Mouse (Mus musculus): ENCODE measurements around the gene Loxl4. TPM values are rescaled to one million over a fixed set of nuclear protein-coding genes. Genes with fewer than 3 reads are reported as not detected.

Gene Loxl4
- total RNA-seq, 2 experiments from 2014 or later: 0.32 TPM; not detected in 1

DNA sequence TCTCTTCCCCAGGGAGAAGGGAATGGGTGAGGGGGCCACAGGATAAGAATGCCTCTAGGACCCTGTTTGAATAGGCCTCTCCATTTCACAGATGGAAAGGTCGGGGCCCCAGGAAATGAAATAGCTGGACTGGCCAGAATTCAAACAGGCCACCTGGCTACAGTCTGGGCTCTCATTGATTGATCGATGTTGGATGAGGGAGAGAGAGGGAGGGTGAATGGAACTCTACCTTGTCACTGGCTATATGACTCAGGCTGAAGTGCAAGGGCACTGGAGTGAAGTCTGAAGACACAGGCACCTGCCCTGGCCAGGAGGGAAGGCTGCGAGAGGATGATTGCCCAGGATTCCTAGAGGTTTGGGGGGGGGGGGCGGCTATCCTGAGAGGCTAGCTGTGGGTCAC is 867 bp downstream of the Loxl4 start:
- no peak for DNase-seq (ENCODE audit: low spot score in 2 of 2)

DNA sequence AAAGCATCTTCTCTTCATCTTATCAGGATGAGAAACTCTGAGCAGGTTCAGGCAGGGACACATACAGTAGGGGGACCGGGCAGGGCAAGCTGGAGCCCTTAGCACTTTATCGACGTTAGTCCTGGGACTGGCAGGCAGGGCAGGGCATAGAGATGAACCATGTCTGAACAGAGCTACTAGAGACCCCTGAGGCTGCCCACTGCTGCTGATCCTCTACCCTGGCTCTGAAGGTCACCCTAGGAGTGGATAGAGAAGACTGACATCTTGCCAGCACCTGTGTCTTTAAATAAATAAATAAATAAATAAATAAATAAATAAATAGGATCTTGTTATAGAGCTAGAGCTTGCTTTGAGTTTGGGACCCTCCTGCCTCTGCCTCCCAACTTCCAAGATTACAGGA is 2.9 kb downstream of the Loxl4 start:
- no peak for DNase-seq (ENCODE audit: low spot score in 2 of 2)

DNA sequence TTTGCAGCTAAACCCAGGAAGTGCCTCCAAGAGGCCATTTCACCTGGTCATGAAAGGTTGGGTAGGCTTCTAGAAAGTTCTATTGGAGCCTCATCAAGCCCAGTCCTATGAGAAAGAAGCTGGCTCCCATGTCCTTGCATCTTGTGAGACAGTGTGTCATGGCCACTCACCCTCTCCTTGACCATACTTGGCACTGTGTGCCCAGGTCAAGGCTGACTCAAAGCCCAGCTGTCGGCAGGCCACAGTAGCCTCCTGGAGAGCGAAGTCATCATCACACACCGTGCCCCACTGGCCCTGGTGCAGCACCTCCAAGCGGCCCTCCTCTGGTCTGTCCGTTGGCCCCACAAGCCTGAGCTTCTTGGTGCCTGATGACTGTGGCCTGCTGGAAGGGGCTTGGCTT is 4.5 kb downstream of the Loxl4 start:
- no peak for DNase-seq (ENCODE audit: low spot score in 2 of 2)

DNA sequence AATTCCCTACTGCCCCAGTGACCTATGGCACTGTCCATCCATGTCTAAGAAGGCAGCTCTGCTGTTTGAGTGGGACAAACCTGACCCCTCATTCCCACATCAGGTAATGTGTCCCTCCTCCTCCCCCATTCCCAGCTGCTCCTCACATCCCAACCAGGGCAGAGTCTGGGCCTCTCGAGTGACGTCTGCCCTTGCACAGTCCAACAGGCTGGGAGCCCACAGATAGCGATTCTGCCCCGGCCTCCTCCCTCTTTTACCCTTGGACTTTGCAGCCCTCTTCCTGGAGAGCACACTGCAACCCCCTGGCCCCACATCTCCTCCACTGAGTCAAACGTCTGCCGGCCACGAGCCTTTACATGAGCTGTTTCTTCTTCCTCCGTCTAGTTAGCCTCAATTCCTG is 10.0 kb downstream of the Loxl4 start:
- DNase-seq (ENCODE audit: low spot score in 2 of 2): no peak

DNA sequence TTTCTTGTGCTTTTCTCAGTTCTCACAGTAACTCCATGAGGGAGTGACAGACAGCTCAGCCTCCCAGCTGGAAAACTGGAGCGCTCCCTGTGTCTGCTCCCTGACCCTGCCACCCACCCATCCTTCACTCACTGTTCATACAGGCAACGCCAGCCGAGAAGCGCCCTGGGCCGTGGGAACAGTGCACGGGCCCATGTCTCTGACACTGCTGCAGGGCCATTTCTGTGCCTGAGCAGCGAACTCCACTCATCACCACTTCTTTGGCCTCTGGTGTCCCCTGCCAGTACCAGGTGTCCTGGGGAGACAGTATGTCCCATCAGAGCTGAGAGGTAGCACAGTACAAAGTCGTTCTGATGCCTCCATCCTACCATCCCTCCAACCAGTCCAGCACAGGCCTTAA is 10.6 kb downstream of the Loxl4 start:
- no peak for DNase-seq (ENCODE audit: low spot score in 2 of 2)

DNA sequence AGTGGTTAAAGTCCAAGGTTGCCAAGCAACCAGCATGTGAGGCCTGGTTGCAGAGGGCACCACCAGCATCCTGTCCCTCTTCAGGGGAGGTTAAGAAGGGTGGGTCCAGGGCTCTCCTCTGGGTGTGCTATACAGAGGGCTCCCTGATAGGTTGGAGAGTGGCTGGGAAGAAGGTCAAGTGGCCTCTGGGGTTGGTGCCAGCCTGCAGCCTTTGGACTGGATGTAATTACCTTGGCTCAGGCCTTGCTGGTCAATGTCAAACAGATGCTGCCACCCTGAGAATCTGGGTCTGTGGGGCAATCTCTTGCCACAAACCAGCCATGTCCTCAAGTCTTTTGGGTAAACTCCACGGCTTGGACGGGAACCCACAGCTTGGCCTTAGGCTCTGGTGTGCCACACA is 11.2 kb downstream of the Loxl4 start:
- DNase-seq (ENCODE audit: low spot score in 2 of 2): no peak

DNA sequence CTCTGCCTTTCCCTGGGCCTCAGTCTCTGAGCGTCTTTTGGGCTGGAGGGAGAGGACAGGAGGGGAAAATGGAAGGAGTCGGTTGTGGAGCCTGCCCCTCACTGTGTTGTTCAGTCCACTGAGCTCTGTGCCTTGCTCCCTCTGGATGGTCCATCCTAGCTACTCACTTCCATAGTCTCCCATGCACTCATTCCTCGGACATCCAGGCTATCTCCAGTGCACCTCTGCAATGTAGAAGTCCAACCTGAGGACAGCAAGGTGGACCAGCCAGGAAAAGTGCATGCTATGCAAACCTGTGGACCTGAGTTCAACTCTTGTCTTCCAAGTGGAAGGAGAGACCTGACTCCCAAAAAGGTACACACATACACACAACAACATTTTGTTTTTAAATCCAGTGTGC is 12.0 kb downstream of the Loxl4 start:
- DNase-seq (ENCODE audit: low spot score in 2 of 2): no peak

DNA sequence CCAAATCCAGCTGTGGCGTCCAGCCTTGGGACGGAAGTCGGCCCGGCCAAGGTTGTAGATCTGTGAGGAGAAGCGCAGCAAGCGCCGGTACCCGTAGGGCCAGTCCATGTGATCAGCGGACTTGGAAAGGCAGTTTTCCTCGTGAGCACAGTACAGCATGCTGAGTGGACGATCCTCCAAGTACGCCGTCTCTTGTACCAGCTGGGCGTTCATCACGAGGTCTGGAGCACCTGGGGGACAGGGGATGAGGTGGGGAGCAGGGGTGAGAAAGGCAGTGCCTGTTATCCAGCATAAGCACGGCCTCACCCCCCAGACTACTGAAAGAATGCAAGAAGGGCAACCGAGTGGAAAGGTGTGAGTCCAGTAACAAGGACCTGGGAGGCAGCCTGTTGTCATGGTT is 12.7 kb downstream of the Loxl4 start:
- no peak for DNase-seq (ENCODE audit: low spot score in 2 of 2)

DNA sequence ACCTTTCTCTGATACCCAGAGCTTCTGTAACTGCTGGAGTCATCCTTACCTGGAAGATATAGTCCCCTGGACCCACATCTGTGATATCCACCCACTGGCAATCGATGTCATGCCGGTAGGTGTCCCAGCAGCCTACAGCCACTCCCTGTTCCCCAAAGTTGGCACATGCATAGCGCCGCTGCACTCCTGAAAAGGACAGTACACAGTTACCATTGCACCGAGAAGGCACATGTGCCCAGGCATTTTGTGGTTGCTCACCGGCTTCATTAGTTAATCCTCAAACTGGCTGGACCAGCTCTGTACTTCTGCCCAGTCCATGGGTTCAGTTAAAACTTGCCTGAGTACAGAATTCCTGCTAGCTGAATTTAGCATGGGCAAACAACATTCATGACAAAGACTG is 14.7 kb downstream of the Loxl4 start:
- DNase-seq (ENCODE audit: low spot score in 2 of 2): no peak

DNA sequence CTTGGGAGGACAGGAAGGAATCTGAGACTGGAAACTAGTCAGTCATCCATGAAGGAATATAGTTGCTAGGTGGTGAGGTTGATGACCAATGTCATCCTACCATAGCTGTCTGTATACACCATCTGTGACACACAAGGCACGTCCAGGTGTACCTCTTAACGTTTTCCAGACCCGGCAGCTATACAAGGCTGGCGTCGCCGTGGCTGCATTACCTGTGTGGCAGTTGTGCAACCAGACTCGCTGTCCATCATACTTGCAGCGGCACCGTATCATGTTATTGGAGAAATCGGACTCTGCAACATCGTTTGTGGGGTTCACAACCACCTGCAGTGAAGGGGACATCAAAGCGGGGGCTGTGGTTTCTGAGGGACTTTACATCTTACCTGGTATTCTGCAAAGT is 15.3 kb downstream of the Loxl4 start:
- DNase-seq (ENCODE audit: low spot score in 2 of 2): no peak

DNA sequence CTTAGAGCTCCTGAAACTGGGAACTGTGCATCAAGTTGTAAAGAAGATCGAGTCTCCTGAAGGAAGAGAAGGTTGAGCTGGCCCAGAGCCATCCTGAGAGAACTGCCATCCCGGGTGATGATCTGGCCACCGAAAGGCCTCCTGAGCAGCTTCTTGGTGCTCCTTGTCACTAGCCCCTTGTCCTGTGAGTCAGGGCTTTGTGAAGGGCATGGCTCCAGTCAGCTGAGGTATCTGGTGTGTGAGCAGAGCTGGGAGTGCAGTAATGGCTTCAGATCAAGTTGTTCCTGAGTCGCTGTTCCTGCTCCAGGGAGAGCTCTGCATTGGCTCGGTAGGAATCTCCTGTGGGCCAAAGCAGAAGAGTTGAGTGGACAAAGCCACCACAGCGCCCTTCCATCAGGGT is 17.5 kb downstream of the Loxl4 start:
- no peak for DNase-seq (ENCODE audit: low spot score in 2 of 2)

DNA sequence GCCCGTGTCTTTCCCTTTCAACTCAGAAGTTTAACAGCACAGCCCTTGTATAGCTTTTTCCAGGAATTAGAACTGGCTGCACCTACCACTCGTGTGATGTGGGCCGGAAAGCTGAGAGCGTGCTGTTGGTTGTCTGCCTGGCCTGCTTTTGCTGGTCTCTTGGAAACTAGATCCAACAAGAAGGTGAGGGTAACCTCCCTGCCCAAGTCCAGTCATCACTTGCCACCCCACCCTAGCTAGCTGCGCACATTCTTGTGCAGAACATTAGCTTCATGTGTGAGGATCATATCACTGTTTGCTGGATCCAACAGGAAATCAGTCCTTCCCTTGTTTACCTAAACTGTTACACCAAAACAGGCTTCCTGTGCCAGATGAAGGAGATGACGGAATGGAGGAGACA is 19.2 kb downstream of the Loxl4 start:
- no peak for DNase-seq (ENCODE audit: low spot score in 2 of 2)

DNA sequence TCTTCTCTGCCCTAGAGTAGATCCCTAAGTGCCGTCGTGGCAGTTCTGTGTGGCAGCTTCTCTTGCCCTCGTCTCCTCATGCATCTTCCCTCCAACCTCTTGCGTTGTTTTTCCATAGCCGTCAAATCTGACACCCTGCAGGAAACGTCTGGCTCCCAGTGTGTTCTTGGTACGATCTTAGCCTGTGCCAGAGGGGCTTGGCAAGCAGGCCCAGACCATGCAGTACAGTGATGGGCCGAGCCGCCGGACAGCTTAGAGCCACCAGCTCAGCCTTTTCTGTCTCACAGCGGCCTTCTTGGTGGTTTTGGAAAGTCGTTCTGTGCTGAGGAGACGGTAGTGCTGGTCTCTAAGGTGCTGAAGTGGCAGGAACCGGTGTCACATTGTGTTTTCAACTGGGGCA is 21.1 kb downstream of the Loxl4 start:
- DNase-seq (ENCODE audit: low spot score in 2 of 2): no peak

DNA sequence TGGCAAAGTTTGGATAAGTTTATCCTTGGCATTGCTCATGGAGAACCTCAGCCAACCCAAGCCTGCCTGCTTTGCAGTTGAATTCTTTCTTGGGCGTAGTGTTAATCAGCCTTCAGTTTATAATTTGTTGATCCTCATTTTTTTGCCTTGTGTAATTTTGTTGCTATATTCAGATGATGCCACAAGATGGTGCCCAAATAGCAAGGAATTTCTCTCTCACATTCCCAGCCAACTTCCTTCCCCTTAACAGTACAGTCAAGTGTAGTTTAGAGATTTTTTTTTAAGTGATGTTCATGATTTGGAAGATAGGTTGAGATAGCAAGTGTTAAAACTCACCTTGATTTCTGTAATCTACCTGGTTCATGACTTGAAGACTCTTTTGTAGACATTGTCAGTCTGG is 23.4 kb downstream of the Loxl4 start:
- DNase-seq (ENCODE audit: low spot score in 2 of 2): peak in 1 of 2 experiments; percentile 37

DNA sequence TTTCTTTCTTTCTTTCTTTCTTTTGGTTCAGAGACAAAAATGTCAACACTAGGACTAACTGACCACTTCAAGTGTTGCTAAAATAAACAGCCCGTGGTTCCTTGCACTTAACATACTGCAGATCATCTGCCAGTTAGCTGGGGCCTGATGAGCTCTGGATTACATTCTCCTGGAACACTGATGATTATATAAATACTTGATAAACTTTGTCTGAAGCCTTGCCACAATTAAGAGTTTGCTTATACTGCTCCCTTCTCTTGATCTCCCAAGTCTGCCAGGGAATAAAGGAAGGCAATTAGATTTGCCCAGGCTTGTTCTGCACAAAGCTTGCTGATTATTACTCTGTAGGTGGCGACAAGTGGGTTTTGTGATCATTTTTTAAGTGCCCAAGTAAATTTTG is 24.9 kb downstream of the Loxl4 start:
- no peak for DNase-seq (ENCODE audit: low spot score in 2 of 2)

DNA sequence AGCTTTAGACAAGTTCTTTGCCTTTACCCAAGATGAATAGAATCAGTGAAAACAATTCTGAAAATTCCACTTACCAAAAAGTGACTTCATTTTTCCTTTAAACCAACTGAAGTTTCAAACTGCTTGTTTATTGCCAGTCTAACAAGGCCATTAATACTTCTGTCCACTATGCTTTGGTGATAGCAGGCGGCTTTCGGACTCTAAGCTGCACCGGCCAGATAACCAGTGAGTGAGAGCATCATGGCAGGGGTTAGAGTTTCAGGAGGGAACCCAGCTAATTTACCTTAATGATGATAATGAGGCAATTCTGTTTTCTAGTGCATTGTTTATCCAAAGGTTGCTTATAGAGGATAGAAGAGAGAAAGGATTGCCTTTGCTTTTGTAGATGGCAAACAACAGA is 28.4 kb downstream of the Loxl4 start:
- DNase-seq (ENCODE audit: low spot score in 2 of 2): no peak

DNA sequence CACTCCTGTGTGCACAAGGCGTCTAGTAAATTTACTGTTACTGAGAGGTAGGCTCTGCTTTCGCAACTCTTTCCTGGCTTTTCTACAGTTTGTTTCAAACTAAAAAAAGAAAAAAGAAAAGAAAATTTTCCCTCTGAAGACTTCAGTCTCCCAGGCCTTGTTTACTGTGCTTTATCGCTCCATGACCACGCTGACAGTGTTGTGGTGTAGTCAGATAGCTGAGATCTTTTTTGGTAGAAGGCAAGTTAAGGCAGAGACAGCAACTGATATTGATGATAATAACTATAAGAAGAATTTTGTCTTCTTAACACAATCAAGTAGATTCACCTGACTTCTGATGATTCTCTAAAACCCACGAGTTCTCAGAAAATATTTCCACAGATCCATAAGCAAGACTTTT is 28.9 kb downstream of the Loxl4 start:
- DNase-seq (ENCODE audit: low spot score in 2 of 2): no peak

DNA sequence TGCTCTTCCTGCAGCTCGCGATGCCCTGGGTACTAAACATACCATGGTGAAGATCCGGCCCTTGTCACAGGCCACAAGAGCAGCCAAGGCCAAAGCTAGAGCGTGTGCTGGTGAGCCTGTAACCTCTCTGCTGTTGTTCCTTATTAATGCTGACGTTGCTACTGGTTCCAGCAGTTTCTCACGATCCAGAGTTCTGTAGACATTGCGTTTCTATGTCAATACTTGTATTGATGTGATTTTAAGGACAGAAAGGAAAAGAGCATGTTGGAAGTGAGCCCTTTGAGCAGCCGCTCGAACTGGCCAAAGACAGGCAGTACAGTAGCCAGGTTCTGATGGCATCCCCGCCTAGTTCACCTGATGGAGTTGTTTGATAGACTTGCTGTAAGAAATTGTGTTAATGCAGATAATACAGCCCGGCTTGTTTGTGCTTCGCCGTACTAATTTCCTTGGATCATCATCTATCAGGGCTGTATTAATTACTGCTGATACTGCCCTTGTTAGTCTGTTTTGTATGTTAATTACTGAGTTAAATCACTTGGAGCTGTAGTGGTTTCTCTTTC is 29.7 kb downstream of the Loxl4 start:
- no peak for DNase-seq (ENCODE audit: low spot score in 2 of 2)

DNA sequence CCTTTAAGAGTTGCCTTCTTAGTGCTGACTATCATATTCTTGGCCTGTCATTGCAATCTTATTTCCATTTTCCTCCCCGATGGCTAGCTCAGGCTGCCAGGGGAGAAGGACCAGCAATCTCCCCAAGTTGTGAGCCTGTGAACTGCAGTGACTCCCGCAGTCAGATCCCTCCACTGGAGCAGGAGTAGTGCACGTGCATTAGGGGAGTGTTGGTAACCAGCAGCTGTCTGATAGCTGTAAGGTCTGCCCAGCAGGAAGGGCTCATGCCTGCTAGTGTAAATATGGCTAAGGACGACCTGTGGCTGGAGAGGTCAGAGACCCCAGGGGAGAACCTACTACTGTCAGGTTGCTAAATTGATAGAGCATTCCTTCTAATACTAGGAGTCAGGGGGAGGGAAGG is 31.9 kb downstream of the Loxl4 start:
- no peak for DNase-seq (ENCODE audit: low spot score in 2 of 2)

DNA sequence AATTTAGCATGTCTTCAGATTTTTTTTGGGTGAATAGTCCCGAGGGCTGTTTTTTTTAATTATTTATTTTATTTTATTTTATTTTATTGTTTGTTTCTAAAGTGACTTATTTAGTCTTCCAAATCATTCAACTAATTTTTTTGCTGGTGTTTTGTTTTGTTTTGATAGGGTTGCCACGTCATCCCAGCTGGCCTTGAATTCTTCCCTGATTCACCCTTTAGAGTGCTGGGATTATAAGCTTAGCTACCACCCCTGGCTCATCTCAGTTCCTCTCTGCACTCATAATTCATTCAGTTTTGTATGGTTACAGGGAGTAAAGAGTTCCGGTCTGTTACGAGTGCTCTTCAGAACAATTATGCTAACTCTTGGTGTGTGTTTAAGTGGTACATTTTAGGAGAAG is 34.0 kb downstream of the Loxl4 start:
- DNase-seq (ENCODE audit: low spot score in 2 of 2): no peak

DNA sequence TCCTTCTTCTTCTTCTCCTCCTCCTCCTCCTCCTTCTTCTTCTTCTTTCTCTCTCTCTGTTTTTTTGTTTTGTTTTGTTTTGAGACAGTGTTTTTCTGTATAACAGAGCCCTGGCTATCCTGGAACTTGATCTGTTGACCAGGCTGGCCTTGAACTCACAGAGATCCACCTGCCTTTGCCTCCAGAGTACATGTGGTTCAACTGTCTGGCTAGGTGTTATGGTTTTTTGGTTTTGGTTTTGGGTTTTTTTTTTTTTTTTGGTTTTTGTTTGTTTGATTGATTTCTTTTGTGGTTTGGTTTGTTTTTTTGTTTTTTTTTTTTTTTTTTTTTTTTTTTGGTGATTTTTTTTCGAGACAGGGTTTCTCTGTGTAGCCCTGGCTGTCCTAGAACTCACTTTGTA is 35.8 kb downstream of the Loxl4 start:
- DNase-seq (ENCODE audit: low spot score in 2 of 2): no peak

DNA sequence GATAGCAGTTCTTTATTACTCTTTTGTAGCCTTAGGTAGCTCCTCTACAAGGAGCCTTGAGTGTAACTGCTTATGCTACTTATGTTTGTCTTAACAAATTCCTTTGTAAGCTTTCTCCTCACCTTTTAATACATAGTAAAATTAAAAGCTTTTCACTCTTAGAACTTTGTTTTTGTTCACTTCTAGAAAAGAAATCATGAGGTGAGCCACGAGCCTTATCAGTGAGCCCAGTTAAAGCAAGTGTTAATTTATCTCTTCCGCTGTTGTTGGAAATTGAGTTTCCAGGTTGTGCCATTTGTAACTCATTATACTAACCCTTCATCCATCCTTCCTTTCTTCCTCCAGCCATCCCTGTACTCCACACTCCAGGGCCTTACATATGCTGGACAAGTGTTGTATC is 37.3 kb downstream of the Loxl4 start:
- DNase-seq (ENCODE audit: low spot score in 2 of 2): no peak

DNA sequence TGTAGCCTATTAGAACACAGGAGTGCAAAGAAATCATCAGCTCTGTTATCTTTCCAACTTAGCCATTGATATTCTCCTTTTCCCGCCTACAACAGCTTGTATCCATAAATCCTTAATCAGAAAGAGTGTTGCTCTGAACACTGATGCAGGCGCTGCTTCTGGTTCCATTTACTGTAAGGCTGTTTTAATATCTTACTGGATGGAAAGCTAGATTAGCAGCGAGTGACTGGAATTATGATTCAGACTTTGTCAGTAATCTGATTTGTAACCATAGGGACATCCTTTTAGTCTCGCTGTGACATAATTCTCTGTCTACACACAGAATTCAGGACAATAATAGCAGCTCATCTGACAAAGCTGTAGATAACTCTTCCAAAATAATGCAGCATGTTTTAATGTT is 41.3 kb downstream of the Loxl4 start:
- DNase-seq (ENCODE audit: low spot score in 2 of 2): no peak

DNA sequence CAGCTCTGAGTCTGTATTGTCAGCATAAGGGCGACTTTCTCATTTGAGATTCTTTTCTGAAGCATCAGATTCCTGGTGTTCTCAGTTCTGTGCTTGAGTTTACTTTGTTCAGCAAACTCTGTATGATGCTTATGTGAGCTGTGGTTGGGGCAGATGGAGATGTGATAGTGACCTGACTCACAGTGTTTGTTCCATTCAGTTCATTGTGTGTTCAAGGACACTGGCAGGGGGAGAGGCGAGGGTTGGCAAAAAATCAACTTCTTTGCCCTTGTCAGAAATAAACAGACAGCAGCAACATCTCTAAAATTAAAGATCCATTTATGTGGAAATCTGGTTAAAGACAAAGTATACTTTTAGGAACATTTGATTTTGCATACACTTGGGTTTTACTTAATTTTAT is 43.5 kb downstream of the Loxl4 start:
- no peak for DNase-seq (ENCODE audit: low spot score in 2 of 2)

All from layer of hippocampus, postnatal 14 days (tissue).